Mouse (Mus musculus) bone marrow macrophage, adult 2 months (primary cell): Measurements from ENCODE around the gene Afap1l2.

Experiments
- CTCF ChIP-seq: IDR thresholded peaks from 2 replicates; pipeline ENCODE4 v1.5.1; 2012; ENCODE audit warnings: low read depth, mild to moderate bottlenecking, low read length, moderate library complexity
- POLR2A ChIP-seq: IDR thresholded peaks from 2 replicates; pipeline ENCODE4 v1.6.1; 2012; ENCODE audit warnings: mild to moderate bottlenecking, low read depth, low read length, borderline replicate concordance

GRCm38 (mm10) chr19:56929392-56929791 is 78.6 kb downstream of the Afap1l2 start:
- TF ChIP-seq CTCF = no peak
- no peak for TF ChIP-seq POLR2A
